Mouse (Mus musculus) liver, adult 2 months (tissue): Measurements from ENCODE around the gene Plau.

ENCODE experiments used
- CTCF ChIP-seq: fragments of 200-500 bp; IDR thresholded peaks from 2 replicates; pipeline ENCODE4 v1.5.1; 2011; ENCODE audit warnings: low read depth, low read length, control low read depth
- POLR2A ChIP-seq: fragments of 200-500 bp; IDR thresholded peaks from 2 replicates; pipeline ENCODE4 v1.6.1; 2011; ENCODE audit warnings: low read length, control low read depth; ENCODE audit not compliant: insufficient read depth; ENCODE audit errors: extremely low read depth

DNA sequence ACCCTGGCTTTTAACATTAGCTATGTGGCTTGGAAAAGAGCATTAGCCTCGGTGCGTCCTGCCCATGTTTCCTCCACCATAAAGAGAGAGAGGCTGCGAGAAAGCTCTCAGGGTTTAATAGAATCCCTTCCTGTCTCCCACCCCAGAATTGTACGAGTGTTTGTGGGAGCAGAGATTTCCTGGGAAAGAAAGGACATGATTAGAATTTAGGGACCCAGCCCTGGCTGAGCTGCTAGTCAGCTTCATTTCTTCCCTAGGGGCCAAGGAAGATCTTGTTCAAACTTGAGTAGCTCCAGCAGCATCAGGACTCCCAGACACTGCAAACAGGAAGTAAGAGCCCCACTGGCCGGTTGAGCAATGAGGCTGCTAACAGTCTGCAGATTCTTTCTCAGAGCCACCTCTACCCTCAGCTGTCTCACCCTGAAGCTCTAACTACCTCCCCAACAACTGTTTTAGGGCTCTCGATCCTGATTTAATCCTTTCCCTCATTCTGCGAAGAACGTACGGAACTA, 9.2 kb downstream of the Plau start:
- TF ChIP-seq POLR2A, result no peak
- no peak for TF ChIP-seq CTCF
